Mouse (Mus musculus): ENCODE measurements at regions not wholly inside any gene's neighbourhood (a gene's known extent, or its start where the extent isn't known, plus 50 kb on each side); places are given as distances from the start of the nearest gene placed in this dataset.
A peak's percentile ranks its signal among the peaks of the same experiment; 100 is the strongest.

DNA sequence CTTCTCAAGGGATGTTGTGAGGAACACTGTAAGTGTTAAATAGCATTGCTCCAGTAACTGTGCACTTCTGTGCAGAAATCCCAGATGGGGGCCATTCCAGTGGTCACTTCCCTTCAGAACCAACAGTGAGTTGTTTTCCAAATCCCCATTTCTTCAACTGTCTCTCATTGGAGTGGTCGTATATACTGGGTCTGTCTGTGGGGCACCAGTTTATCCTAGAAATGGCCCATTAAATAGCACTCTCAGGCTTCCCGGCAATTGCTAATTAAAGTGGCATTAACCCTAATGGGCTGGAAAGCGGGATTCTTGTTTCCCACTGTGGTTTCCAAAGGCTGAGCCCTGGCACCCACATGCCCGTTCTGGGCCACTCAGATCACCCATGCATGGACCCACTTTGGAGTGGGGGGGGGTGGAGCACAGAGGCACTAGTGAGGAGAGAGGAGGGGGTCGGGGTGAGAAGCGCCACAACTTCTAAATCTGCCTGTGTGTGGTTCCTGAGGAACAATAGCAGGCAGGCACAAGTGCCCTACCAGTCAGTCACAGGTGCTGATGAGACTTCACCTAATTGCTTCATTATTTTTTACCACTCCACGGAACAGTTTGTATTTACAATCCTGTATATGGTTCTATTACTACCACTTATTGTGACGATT, 78.1 kb downstream of the Fam204a start:
- no peak for DNase-seq (ENCODE audit: low spot score)

DNA sequence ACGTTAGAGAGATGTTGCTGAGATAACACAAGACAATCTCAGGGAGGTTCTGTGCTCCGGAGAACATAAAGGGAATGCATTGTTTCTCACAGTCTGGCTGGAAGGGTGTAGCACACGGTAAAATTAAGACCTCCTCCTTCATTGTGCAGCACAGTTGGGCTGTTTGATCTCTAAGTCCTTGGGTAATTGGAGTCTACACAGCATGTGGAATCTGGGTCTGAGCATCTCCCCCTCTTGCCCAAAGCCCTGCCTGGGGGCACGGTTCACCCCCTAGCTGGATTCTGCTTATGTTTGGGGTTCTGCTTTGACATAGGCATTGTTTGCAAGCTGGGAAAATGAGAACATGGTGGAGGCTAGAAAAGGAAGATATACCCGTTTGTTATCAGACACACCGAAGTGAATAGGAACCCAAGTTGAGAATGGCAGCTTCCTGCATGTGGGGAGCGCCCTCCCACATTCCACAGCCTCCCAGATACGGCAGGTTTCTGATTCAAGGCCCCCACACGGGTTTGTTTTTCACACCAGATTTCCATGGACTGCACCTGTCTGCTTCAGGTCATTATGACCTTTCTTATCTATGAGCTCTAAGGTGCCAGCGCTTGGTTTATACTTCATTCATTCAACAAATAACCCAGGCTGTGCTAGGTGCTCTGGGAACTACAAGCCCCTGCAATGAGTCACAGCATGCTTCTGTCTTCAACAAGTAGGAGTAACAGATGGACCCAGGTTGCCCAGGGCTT, 79.9 kb downstream of the Fam204a start:
- no peak for DNase-seq (ENCODE audit: low spot score)

GRCm38 (mm10) chr19:60145242-60145641, 81.3 kb downstream of the Fam204a start:
- no peak for DNase-seq (ENCODE audit: low spot score)

GRCm38 (mm10) chr19:60144336-60144989, 82.0 kb downstream of the Fam204a start:
- peak; percentile 43 for DNase-seq (ENCODE audit: low spot score)

GRCm38 (mm10) chr19:60138881-60139280, 87.6 kb downstream of the Fam204a start:
- DNase-seq (ENCODE audit: low spot score), result no peak

DNA sequence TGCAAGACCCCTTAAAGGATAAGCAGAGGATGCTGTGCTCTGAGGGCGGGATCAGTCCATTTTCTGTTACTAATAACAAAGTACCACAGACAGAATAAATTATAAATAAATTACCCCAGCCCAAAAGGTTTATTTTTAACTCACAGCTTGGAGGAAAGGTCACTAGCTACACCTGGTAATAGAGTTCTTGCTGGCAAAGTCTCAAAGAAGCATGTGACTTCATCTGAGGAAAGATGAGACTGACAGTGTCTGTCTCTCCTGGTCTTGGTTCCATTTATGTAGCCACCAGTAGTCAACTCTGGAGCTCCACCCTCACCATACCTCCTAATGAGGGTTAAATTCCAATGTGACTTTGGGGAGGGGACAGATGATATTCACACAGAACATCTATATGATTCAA, 90.0 kb downstream of the Fam204a start:
- no peak for DNase-seq (ENCODE audit: low spot score)

- no peak for DNase-seq (ENCODE audit: low spot score)
These were observed 91.8 kb downstream of the Fam204a start for GRCm38 (mm10) chr19:60134447-60135328.

DNA sequence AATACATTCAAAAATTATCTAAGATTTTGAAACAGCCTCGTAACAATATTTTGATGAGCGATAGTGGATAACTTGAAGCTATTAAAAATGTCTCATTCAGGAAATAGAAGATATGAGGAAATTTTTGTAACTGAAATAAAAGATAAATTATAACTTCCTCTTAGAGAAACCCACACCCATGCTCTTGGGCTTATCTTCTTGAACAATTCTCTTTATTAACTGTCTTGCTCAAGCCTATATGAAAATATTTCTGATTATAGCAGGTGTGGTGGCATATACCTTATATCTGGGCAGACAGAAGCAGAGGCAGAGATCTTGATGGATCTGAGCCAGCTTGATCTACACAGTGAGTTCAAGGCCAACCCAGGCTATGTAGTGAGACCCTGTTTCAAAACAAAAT, 96.9 kb downstream of the Fam204a start:
- DNase-seq (ENCODE audit: low spot score), result no peak

DNA sequence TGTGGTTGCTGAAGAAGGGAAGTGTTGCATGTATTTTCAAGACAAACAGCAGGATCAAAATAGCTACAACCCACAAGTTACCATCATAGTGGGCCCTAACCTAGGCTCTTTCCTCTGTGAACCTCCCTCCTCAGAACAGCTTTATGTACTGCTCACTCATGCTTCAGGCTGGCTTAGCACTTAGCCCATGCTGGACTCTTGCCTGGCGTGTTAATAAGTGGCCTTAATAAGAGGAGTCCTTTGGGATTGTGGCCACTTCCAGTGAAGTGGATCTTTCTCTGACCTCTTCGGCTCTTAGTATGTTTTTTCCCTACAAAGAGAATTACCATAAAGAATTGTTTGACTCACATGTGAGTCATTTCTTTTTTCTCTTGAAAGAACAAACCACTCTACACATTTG, 101.9 kb downstream of the Fam204a start:
- no peak for DNase-seq (ENCODE audit: low spot score)

- no peak for DNase-seq (ENCODE audit: low spot score)
These were observed 105.6 kb downstream of the Fam204a start for GRCm38 (mm10) chr19:60120917-60121316.

DNA sequence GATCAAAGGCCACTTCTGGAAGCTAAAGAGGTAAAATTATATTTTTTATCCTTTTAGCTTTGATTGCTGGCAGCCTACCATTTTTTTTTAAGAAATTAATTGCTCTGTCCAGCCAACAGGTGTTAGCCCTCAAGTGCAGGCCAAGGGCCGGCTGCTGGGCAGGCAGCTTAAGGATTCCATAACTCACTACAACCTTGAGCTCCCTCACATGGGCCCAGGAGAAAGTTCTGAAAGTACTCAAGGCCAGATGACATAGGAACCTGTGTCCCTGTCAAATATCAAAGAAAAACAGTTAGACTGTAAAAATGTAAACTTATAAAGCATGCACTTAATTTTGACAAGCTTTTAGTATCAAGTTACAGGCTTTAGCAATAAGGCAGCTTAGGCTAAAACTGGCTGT, 107.5 kb downstream of the Fam204a start:
- DNase-seq (ENCODE audit: low spot score), result no peak

DNA sequence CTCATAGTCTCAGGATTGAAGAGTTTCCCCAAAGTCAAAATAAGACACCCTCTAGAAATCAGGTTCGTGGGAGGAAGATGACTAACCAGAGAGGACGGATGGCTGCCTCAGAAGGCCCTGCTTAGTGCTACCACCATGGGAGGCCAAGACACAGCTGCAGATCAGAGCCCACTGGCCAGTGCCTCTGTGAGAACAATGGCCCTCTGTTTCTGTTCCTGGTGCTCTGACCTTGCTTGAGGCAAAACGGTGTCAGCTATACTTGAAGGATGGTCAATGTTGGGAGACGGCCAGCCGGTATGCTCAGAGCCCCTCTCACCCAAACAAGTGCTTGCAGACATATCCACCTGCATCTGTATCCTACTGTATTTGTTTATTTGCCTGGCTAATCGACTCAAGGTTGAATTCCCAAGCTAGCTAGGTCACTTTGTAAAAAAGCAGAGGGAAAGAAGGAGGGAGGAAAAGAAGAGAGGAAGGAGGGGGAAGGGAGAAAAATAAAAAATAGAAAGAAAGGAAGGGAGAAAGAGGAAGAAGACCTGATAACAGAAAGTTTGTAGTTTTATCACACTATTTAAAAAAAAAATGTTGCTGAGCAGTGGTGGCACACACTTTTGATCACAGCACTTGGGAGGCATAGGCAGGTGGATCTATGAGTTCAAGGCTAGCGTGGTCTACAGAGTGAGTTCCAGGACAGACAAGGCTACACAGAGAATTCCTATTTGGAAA, 112.7 kb downstream of the Fam204a start:
- no peak for DNase-seq (ENCODE audit: low spot score)

DNA sequence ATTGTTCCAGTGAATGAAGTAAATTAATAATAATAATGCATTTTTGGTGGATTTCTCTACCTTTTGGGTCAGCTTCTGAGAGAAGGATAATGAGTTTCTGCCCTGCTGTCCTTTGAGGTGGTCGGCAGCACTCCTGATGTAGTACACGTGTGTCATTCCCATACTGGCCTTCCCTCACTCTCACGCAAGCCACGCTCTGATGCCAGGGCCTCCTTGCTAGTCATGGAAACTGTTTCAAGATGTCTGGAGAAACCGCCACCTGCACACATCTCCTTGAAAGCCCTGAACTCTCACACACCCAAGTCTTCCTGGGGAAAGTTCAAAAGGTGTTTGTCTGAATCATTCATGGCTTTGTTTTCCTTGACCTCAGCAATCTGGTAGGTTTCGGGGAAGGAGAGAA, 116.2 kb downstream of the Fam204a start:
- DNase-seq (ENCODE audit: low spot score), result no peak

DNA sequence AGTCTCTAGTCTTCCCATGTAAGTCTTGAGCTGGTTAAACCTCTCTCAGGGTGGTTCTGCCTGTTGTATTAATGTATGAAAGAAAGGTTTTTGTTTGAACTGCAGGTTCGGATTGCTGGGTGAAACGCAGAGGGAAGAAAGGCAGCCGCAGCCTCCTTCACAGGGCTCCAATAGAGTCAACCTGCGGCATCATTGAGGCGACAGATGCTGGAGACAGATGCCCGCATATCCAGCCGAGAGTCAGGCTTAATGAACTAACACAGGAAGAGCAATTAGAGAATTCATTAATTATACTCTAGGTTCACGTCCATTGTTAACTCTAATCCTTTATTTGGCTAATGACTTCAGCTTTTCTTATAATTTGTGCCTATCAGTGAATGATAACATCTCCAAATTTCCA, 117.0 kb downstream of the Fam204a start:
- no peak for DNase-seq (ENCODE audit: low spot score)

DNA sequence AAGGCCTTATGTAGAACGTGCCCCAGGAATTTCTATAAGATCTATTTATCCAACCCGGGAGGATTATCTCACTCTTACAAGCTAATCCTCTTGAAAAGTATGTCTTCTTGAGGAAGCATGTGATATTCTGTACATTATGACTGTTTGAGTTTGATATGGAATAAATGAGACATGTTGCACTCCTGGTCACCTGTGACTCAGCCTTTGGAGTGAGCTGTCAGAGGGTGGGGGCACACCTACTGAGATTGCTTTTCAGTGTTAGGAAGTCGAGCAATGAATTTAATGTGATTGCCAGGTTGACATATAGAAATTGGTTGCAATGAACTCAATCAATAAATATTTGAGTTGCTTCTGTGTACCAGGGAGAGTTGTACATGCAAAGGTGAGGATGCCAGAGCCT, 128.6 kb downstream of the Fam204a start:
- no peak for DNase-seq (ENCODE audit: low spot score)

GRCm38 (mm10) chr19:60074986-60075385, 131.5 kb upstream of the Rab11fip2 start:
- no peak for DNase-seq (ENCODE audit: low spot score)

DNA sequence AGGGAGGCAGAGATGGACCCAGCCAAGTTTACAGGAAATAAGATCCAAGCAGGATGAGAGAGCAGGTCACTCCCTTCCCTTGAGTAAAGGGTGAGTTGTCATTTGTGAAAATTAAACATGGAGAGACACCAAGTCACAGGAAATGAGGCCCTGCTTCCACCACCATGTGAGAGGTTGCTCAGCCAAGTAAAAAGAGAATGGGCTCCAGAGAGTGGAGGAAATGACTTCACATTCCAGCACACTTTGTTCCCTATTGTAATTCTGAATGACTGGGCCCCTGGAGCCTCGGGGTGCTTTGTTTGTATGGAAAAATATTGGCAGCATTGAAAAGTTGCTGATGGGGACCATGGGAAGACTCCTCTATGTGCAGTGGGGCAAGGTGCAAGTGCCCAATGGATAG, 129.9 kb upstream of the Rab11fip2 start:
- no peak for DNase-seq (ENCODE audit: low spot score)

DNA sequence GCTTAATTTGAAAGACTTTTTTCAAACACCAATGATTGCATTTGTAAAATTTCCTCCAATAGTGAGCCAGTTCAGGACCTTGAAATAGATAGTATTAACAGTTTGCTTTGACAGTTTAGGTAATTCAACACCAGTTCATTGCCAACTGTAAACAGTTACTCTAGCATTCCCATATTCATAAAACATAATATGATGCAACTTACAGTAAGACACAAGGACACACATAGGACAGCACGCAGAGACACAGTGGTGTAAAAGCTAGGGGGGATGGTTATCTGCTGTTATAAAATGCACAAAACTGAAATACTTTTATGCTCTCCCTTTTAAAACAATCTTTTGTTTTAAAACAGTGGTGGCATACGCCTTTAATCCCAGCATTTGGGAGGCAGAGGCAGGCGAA, 122.7 kb upstream of the Rab11fip2 start:
- no peak for DNase-seq (ENCODE audit: low spot score)

DNA sequence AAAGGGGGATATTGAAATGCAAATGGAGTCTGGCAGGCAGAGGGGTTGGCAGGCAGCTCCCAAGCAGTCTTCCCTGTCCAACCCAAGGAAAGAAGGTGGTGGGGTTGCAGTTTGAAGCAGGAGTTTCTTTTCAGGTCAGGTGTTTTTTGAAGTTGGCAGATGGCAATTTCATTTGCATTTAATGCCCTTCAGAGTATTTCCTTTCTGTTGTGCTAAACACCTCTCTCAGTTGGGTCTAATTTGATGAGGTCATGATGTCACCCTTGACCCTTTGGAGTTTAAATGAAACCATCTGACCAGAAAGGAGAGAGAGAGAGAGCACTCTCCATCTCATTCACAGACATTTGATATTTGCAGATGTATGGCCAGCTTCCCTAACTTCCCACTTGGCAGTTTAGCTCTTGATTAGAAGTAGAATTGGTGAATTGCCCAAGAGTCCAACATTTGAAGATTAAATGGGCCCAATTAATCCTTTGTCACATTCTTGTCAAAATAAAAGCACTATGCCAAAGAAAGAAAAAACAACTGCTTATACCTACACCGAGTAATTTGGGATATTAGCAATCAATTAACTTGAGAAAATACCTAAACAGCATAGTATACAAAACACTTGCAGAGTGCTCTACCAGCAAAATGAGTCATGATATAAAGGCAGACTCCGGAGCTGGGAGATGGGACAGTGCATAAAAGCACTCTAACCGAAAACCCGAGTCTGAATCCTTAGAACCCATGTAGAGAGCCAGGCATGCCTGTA, 111.8 kb upstream of the Rab11fip2 start:
- no peak for DNase-seq (ENCODE audit: low spot score)

DNA sequence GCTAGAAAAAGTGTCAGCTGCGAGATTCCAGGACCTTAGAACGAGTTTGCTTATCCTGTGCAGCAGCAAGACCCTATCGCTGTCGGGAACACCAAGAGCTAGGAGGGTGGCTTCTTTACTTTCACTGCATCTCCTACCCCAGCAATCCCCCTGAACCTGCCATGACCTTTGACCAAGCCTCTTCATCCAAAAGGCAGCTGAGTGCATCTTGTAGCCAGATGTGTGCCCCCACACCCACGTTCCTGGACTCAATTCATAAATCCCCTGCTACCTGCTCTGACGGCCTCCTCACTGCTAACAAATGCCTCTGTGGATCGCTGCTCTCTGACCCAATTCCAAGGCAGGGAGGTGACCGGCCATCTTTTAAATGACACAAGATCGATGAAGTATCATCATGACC, 107.7 kb upstream of the Rab11fip2 start:
- DNase-seq (ENCODE audit: low spot score), result no peak

GRCm38 (mm10) chr19:60040721-60041120, 97.3 kb upstream of the Rab11fip2 start:
- no peak for DNase-seq (ENCODE audit: low spot score)

Measured in urinary bladder, postnatal 10 days (tissue).